8 mouse cellular contexts compared by ENCODE assay signal in genomic region chr9:57439083-57439482, GRCm38 (mm10). TPM values are rescaled to one million over a fixed set of nuclear protein-coding genes. Genes with fewer than 3 reads are reported as not detected.
A peak's percentile ranks its signal among the peaks of the same experiment; 100 is the strongest.
DNase-seq lines count a peak whose midpoint lies in the region; ATAC-seq and TF ChIP-seq lines count a peak whose summit lies in the region.

No protein-coding gene starts in this region.

- DNase-seq in thymus, postnatal 25 days = peak; percentile 22
- DNase-seq in cerebellum, postnatal 25 days = no peak
- DNase-seq in gastrocnemius, postnatal 36 days = no peak

- H3K27me3 ChIP-seq in erythroblast, embryonic 14.5 days (ENCODE audit: control insufficient read depth) = no peaks in the 10 kb centered on the region
- no peaks in the 10 kb centered on the region for H3K27me3 ChIP-seq in C2C12 (ENCODE audit: control insufficient read depth, insufficient read depth, insufficient read length)
- H3K27me3 ChIP-seq in forebrain, embryonic 13.5 days = no peaks in the 10 kb centered on the region
- no peaks in the 10 kb centered on the region for H3K27me3 ChIP-seq in limb, embryonic 15.5 days

- no peak overlapping the region for H3K27ac ChIP-seq in forebrain, embryonic 13.5 days
- peak overlapping the region; percentile 82 for H3K27ac ChIP-seq in limb, embryonic 15.5 days

- peak overlapping the region; percentile 80 for H3K9ac ChIP-seq in forebrain, embryonic 13.5 days
- 0 out of 2 replicates have a peak overlapping the region, but pooled peaks have one; percentile 50 for H3K9ac ChIP-seq in limb, embryonic 15.5 days

- H3K4me3 ChIP-seq in erythroblast, embryonic 14.5 days (replicated peaks) = peak overlapping the region; percentile 80
- no peak overlapping the region for H3K4me3 ChIP-seq in C2C12 (ENCODE audit: insufficient read depth, poor library complexity, severe bottlenecking)
- H3K4me3 ChIP-seq in forebrain, embryonic 13.5 days = peak overlapping the region; percentile 52
- peak overlapping the region; percentile 58 for H3K4me3 ChIP-seq in limb, embryonic 15.5 days

- peak overlapping the region; percentile 67 for H3K4me2 ChIP-seq in forebrain, embryonic 13.5 days
- H3K4me2 ChIP-seq in limb, embryonic 15.5 days = peak overlapping the region; percentile 63

- peaks cover 15% of the 10 kb centered on the region for H3K36me3 ChIP-seq in erythroblast, embryonic 14.5 days (ENCODE audit: control insufficient read depth)
- H3K36me3 ChIP-seq in C2C12 (ENCODE audit: control insufficient read depth, insufficient read depth) = peaks cover 7% of the 10 kb centered on the region
- peaks cover 30% of the 10 kb centered on the region for H3K36me3 ChIP-seq in forebrain, embryonic 13.5 days (ENCODE audit: poor library complexity, severe bottlenecking)
- H3K36me3 ChIP-seq in limb, embryonic 15.5 days = peaks cover 8% of the 10 kb centered on the region; the same call in 1 of the 2 replicates

- H3K4me1 ChIP-seq in erythroblast, embryonic 14.5 days (ENCODE audit: control insufficient read depth) = peaks cover 31% of the 10 kb centered on the region
- peaks cover 8% of the 10 kb centered on the region for H3K4me1 ChIP-seq in forebrain, embryonic 13.5 days
- H3K4me1 ChIP-seq in limb, embryonic 15.5 days = peaks cover 9% of the 10 kb centered on the region; the same call in 1 of the 2 replicates

- H3K79me2 ChIP-seq in C2C12 (ENCODE audit: control insufficient read depth, insufficient read depth) = no peaks in the 10 kb centered on the region

- no peaks in the 10 kb centered on the region for H3K79me3 ChIP-seq in C2C12 (ENCODE audit: low read depth)

- no peak for TF ChIP-seq CTCF in C2C12 (IDR thresholded peaks at IDR 0.05; ENCODE audit: control insufficient read depth, insufficient read depth, insufficient read length)

- no peak for ATAC-seq in erythroblast, adult 5-6 weeks (replicated peaks; ENCODE audit: low FRiP score, poor library complexity, severe bottlenecking)
- ATAC-seq in forebrain, embryonic 13.5 days = no peak
- no peak for ATAC-seq in limb, embryonic 15.5 days (ENCODE audit: insufficient number of reproducible peaks, low FRiP score, low TSS enrichment, low read depth)

- WGBS in forebrain, embryonic 13.5 days = 59% methylated on average over 7 of the region's 7 CpGs
- WGBS in limb, embryonic 15.5 days = 43% methylated on average over 7 of the region's 7 CpGs

- H3ac ChIP-seq in C2C12 (ENCODE audit: control insufficient read depth, insufficient read length, low read depth) = peak overlapping the region; percentile 27

- intact Hi-C loops in gastrocnemius, postnatal 36 days (cut with DNase I) = no loop called here

- H3K9me3 ChIP-seq in erythroblast, embryonic 14.5 days (ENCODE audit: control insufficient read depth, low read length) = no peaks in the 10 kb centered on the region
- no peaks in the 10 kb centered on the region for H3K9me3 ChIP-seq in forebrain, embryonic 13.5 days (replicated peaks)
- no peaks in the 10 kb centered on the region for H3K9me3 ChIP-seq in limb, embryonic 15.5 days

TF ChIP-seq in C2C12, 6 proteins besides CTCF, POLR2A, EP300 and RAD21:
- peak; percentile 57 for TF ChIP-seq MAX (IDR thresholded peaks at IDR 0.05)
- peak; percentile 56 for TF ChIP-seq USF1 (IDR thresholded peaks at IDR 0.05; ENCODE audit: low read depth)
- no peak for TF ChIP-seq CEBPB (IDR thresholded peaks at IDR 0.05; ENCODE audit: low read depth)

RNA-seq across cellular contexts. Expression of gene Ppcdc, which starts 0.8 kb away (rescaled TPM):
- polyA plus RNA-seq in erythroblast, embryonic 14.5 days (2012) = 0.42 and 0.93 TPM in 2 replicates
- 1.3 and 4.8 TPM in 2 replicates for total RNA-seq in erythroblast, adult 5-6 weeks (2015; ENCODE audit: low replicate concordance)
- 4.3 and 5.4 TPM in 2 replicates for total RNA-seq in erythroblast, adult 5-6 weeks (2017; ENCODE audit: low replicate concordance)
- 15.1 TPM for polyA plus RNA-seq in C2C12 (2012; fragmentation: generic; extraction: Trizol)
- polyA plus RNA-seq in forebrain, embryonic 13.5 days (2015; fragmentation: Nextera tagmentation; extraction: Ambion mirVana) = 26.1 TPM in 2 replicates
- polyA plus RNA-seq in limb, embryonic 15.5 days (2015; fragmentation: Nextera tagmentation; extraction: Ambion mirVana) = 23.3 and 25.5 TPM in 2 replicates
- 1 to 10 TPM; 7.1 to 7.7 TPM for total RNA-seq in gastrocnemius, postnatal 36 days (2021)

RNA-seq across cellular contexts. Expression of gene Scamp5, which starts 28.8 kb away (rescaled TPM):
- polyA plus RNA-seq in erythroblast, embryonic 14.5 days (2012) = 0.03 and 0.05 TPM in 2 replicates
- 1.0 TPM in 1 of 2 replicates, not detected in the other for total RNA-seq in erythroblast, adult 5-6 weeks (2015; ENCODE audit: low replicate concordance)
- 0.14 and 0.17 TPM in 2 replicates for total RNA-seq in erythroblast, adult 5-6 weeks (2017; ENCODE audit: low replicate concordance)
- polyA plus RNA-seq in C2C12 (2012; fragmentation: generic; extraction: Trizol) = 15.2 TPM
- 52.2 and 62.1 TPM in 2 replicates for polyA plus RNA-seq in forebrain, embryonic 13.5 days (2015; fragmentation: Nextera tagmentation; extraction: Ambion mirVana)
- polyA plus RNA-seq in limb, embryonic 15.5 days (2015; fragmentation: Nextera tagmentation; extraction: Ambion mirVana) = 12.7 and 14.2 TPM in 2 replicates
- under 1 TPM; 0.66 to 0.74 TPM for total RNA-seq in gastrocnemius, postnatal 36 days (2021)

Comparison
In these comparisons a context has a peak if more than half of its experiments do, and no peak if none do; other contexts are left out.
1. RNA of gene Scamp5, which starts 28.8 kb away (polyA plus RNA-seq): 52.2 to 62.1 TPM in forebrain, embryonic 13.5 days, 15.2 TPM in C2C12 (single experiment) and 12.7 to 14.2 TPM in limb, embryonic 15.5 days; 0.03 to 0.05 TPM in erythroblast, embryonic 14.5 days; every median in the first group is over 10 times any median in the second.